Comparison of ENCODE assay signal across 26 mouse cellular contexts in the genomic region with DNA sequence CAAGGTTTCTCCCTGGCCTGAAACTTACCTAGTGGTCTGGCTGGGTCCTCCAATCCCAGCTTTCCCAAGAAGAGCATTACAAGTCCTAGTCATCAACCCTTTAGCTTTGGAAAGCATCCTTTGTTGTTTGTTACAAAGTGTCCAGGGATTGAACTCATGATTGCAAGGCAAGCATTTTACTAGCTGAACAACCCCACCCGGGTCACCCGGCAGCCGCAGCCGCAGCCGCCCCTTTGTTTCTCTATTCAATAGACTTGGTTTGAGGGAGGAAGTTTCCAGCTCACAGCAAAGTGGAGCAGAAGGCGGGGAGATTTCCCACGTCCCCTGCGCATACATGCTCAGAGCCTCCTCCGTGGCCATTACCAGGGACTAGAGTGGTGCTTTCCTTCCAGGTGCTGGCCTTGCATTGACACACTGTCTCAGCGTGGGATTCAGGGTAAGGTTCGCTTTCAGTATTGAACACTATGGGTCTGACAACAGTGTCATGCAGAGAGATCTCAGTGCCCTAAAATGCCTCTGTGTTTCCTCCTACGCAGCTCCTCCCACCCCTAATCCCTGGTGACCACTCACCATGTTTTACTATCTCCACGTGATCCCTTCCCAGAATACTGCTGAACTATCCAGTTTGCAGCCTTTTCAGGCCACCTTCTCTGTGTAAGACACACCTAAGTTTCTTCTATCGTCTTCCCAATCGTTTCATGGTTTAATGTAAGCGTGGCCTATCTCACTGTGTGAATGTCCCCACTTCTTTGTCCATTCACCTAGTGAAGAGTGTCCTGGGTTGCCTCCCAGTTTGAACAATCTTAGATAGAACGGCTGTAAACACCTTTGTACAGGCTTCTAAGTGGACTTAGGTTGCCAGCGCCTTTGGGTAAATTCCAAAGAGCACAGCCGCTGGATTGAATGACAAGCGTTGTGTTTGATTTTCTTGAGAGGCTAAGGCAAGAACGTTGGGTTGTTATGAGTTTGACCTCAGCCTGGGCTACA.
DNase-seq lines count a peak whose midpoint lies in the region; ATAC-seq and TF ChIP-seq lines count a peak whose summit lies in the region.
"Had no signal": no experiment of that assay in that cellular context is flagged by ENCODE, and none has a peak within 500 bp of the region (broad histone marks: within the 10 kb centered on the region; RNA-seq: fewer than 3 reads in every experiment).

No protein-coding gene starts in this region.

- no peak overlapping the region for H3K4me2 ChIP-seq in forebrain, embryonic 14.5 days (ENCODE audit: low read length)
- no peak overlapping the region for H3K4me2 ChIP-seq in embryonic facial prominence, embryonic 11.5 days (ENCODE audit: low read depth, low read length)
- H3K4me2 ChIP-seq: embryonic facial prominence, embryonic 12.5 days; forebrain, embryonic 13.5 days had no signal

- no peaks in the 10 kb centered on the region for H3K27me3 ChIP-seq in forebrain, embryonic 10.5 days (ENCODE audit: poor library complexity, severe bottlenecking)
- H3K27me3 ChIP-seq in forebrain, embryonic 14.5 days (replicated peaks; ENCODE audit: control insufficient read depth, insufficient read depth, low read length), result no peaks in the 10 kb centered on the region
- H3K27me3 ChIP-seq in E14TG2a.4 (ENCODE audit: insufficient read depth, low read length), result no peaks in the 10 kb centered on the region
- no peaks in the 10 kb centered on the region for H3K27me3 ChIP-seq in embryonic facial prominence, embryonic 11.5 days (ENCODE audit: control insufficient read depth, insufficient read depth, low read length)
- H3K27me3 ChIP-seq: embryonic facial prominence, embryonic 12.5 days had no signal

- no peaks in the 10 kb centered on the region for H3K36me3 ChIP-seq in forebrain, embryonic 10.5 days (replicated peaks)
- no peaks in the 10 kb centered on the region for H3K36me3 ChIP-seq in forebrain, embryonic 14.5 days (ENCODE audit: control insufficient read depth, insufficient read depth, low read length)
- peaks cover 3% of the 10 kb centered on the region; the same call in 1 of the 2 replicates for H3K36me3 ChIP-seq in E14TG2a.4 (ENCODE audit: insufficient read depth, low read length)
- H3K36me3 ChIP-seq in embryonic facial prominence, embryonic 11.5 days (replicated peaks; ENCODE audit: control insufficient read depth, insufficient read depth, low read depth, low read length), result no peaks in the 10 kb centered on the region
- H3K36me3 ChIP-seq: embryonic facial prominence, embryonic 12.5 days; G1E; heart, embryonic 10.5 days had no signal

- no peak for ATAC-seq in forebrain, embryonic 14.5 days
- ATAC-seq in embryonic facial prominence, embryonic 11.5 days (replicated peaks; ENCODE audit: insufficient number of reproducible peaks, low FRiP score, low TSS enrichment, low read depth), result no peak
- ATAC-seq: CD4-positive, CD25-positive, alpha-beta regulatory T cell, adult 4 months; forebrain, embryonic 13.5 days; hindbrain, embryonic 16.5 days; inflammation-experienced regulatory T-cells, adult 6 months; intestine, postnatal 0 days had no signal

- H3K27ac ChIP-seq in forebrain, embryonic 10.5 days, result peak overlapping the region; percentile 60; the same call in 1 of the 2 replicates
- no peak overlapping the region for H3K27ac ChIP-seq in forebrain, embryonic 14.5 days (ENCODE audit: low read depth, low read length)
- no peak overlapping the region for H3K27ac ChIP-seq in embryonic facial prominence, embryonic 11.5 days (replicated peaks; ENCODE audit: low read depth, low read length)
- H3K27ac ChIP-seq: embryonic facial prominence, embryonic 12.5 days; forebrain, embryonic 13.5 days; gastrocnemius, adult 2 months; heart, embryonic 10.5 days had no signal

- no peaks in the 10 kb centered on the region for H3K9me3 ChIP-seq in forebrain, embryonic 10.5 days
- no peaks in the 10 kb centered on the region for H3K9me3 ChIP-seq in forebrain, embryonic 14.5 days (replicated peaks; ENCODE audit: control insufficient read depth, low read length)
- H3K9me3 ChIP-seq in E14TG2a.4 (ENCODE audit: low read length), result no peaks in the 10 kb centered on the region
- H3K9me3 ChIP-seq in embryonic facial prominence, embryonic 11.5 days (replicated peaks; ENCODE audit: control insufficient read depth, low read length), result no peaks in the 10 kb centered on the region
- H3K9me3 ChIP-seq: embryonic facial prominence, embryonic 12.5 days; forebrain, embryonic 13.5 days; heart, embryonic 10.5 days had no signal

- no peak overlapping the region for H3K4me3 ChIP-seq in forebrain, embryonic 10.5 days
- H3K4me3 ChIP-seq in forebrain, embryonic 14.5 days (ENCODE audit: low read depth, low read length), result no peak overlapping the region
- peak overlapping the region; percentile 63 for H3K4me3 ChIP-seq in E14TG2a.4 (replicated peaks; ENCODE audit: low read length)
- no peak overlapping the region for H3K4me3 ChIP-seq in embryonic facial prominence, embryonic 11.5 days (ENCODE audit: low read depth, low read length)
- H3K4me3 ChIP-seq: embryonic facial prominence, embryonic 12.5 days; forebrain, embryonic 13.5 days; gastrocnemius, adult 2 months; heart, embryonic 10.5 days had no signal

- no peak overlapping the region for H3K9ac ChIP-seq in forebrain, embryonic 14.5 days (ENCODE audit: low read length)
- no peak overlapping the region for H3K9ac ChIP-seq in embryonic facial prominence, embryonic 11.5 days (replicated peaks; ENCODE audit: low read length)
- H3K9ac ChIP-seq: embryonic facial prominence, embryonic 12.5 days; forebrain, embryonic 13.5 days had no signal

- H3K4me1 ChIP-seq in forebrain, embryonic 10.5 days, result peaks cover 9% of the 10 kb centered on the region
- H3K4me1 ChIP-seq in forebrain, embryonic 14.5 days (ENCODE audit: control insufficient read depth, insufficient read depth, low read length), result peaks cover 3% of the 10 kb centered on the region; the same call in 1 of the 2 replicates
- peaks cover 87% of the 10 kb centered on the region for H3K4me1 ChIP-seq in E14TG2a.4 (replicated peaks; ENCODE audit: low read depth, low read length)
- no peaks in the 10 kb centered on the region for H3K4me1 ChIP-seq in embryonic facial prominence, embryonic 11.5 days (ENCODE audit: control insufficient read depth, insufficient read depth, low read length)
- H3K4me1 ChIP-seq: embryonic facial prominence, embryonic 12.5 days; heart, embryonic 10.5 days had no signal

- 61% methylated on average over 21 of the region's 21 CpGs for WGBS in forebrain, embryonic 10.5 days
- WGBS in forebrain, embryonic 14.5 days, result 50% methylated on average over 21 of the region's 21 CpGs
- WGBS in embryonic facial prominence, embryonic 11.5 days, result 59% methylated on average over 21 of the region's 21 CpGs

- no peak for TF ChIP-seq CTCF in E14TG2a.4 (conservative IDR thresholded peaks at IDR 0.05; ENCODE audit: low read length)

- no peak for DNase-seq in forebrain, embryonic 10.5 days (ENCODE audit: extremely low spot score, low spot score)
- no peak for DNase-seq in forebrain, embryonic 14.5 days (ENCODE audit: low spot score)
- peak; percentile 96 for DNase-seq in R1 (ENCODE audit: low read depth, low spot score)
- peak; percentile 39 for DNase-seq in embryonic facial prominence, embryonic 11.5 days (ENCODE audit: low spot score)
- no peak for DNase-seq in cerebellum, postnatal 36 days
- DNase-seq in Muller cell, postnatal 12 days (ENCODE audit: inconsistent ontology term), result no peak
- DNase-seq in embryo, embryonic 11 days, result no peak
- DNase-seq: adrenal gland, adult 8-10 months; adrenal gland, postnatal 36 days; B cell, adult 2 months; cerebellum, adult 2 months; cerebellum, postnatal 14 days; gastrocnemius, adult 2 months; gastrocnemius, postnatal 36 days; heart, adult 18-20 months; heart, postnatal 14 days; kidney, adult 9 months had no signal

Comparison
In these comparisons a context has a peak if more than half of its experiments do, and no peak if none do; other contexts are left out.
1. DNase-seq: peak in R1 (single experiment) and embryonic facial prominence, embryonic 11.5 days (single experiment); none in forebrain, embryonic 10.5 days (single experiment), forebrain, embryonic 14.5 days (single experiment), cerebellum, postnatal 36 days (0 of 2), Muller cell, postnatal 12 days (single experiment) and embryo, embryonic 11 days (single experiment).